Mouse (Mus musculus) heart, embryonic 14.5 days (tissue): Measurements from ENCODE around the gene Senp3. TPM values are rescaled to one million over a fixed set of nuclear protein-coding genes. Genes with fewer than 3 reads are reported as not detected.

Experiments
- ATAC-seq: fragments of 200-750 bp; cut with Nextera tagmentation; 2 replicates; pipeline ENCODE4 v1.8.0; 2017; ENCODE audit warnings: low read depth, moderate TSS enrichment; ENCODE audit not compliant: insufficient number of reproducible peaks, insufficient read depth, low FRiP score
- H3K27ac ChIP-seq, 2 experiments: fragments of 200-500 bp in 1 of 2; fragments of 300-500 bp in 1 of 2; sonication (generic) in 1 of 2; replicated peaks in 1 of 2; 2 replicates each; pipeline ENCODE4 v1.5.1; 2012 to 2014; ENCODE audit warnings: low read depth in 2 of 2, low read length in 2 of 2, control low read depth in 1 of 2, mild to moderate bottlenecking in 1 of 2, mixed read lengths in 1 of 2; ENCODE audit not compliant: control insufficient read depth in 1 of 2, insufficient read depth in 1 of 2
- H3K27me3 ChIP-seq: fragments of 300-500 bp; sonication (generic); 2 replicates; pipeline ENCODE4 v1.6.1; 2014; ENCODE audit warnings: mild to moderate bottlenecking, low read length, control low read depth; ENCODE audit not compliant: control insufficient read depth, insufficient read depth
- H3K36me3 ChIP-seq: fragments of 300-500 bp; sonication (generic); 2 replicates; pipeline ENCODE4 v1.6.1; 2014; ENCODE audit warnings: mild to moderate bottlenecking, control low read depth, low read length, mixed read lengths; ENCODE audit not compliant: control insufficient read depth, insufficient read depth
- H3K4me1 ChIP-seq, 2 experiments: fragments of 200-500 bp in 1 of 2; fragments of 300-500 bp in 1 of 2; sonication (generic) in 1 of 2; 2 replicates each; pipeline ENCODE4 v1.6.1; 2012 to 2014; ENCODE audit warnings: low read length in 2 of 2, control low read depth in 1 of 2, mixed read lengths in 1 of 2; ENCODE audit not compliant: control insufficient read depth in 2 of 2, insufficient read depth in 2 of 2
- H3K4me2 ChIP-seq: fragments of 300-500 bp; sonication (generic); 2 replicates; pipeline ENCODE4 v1.6.1; 2014; ENCODE audit warnings: mild to moderate bottlenecking, low read length
- H3K4me3 ChIP-seq, 2 experiments: fragments of 200-500 bp in 1 of 2; fragments of 300-500 bp in 1 of 2; sonication (generic) in 1 of 2; 2 replicates each; pipeline ENCODE4 v1.5.1; 2012 to 2014; ENCODE audit warnings: low read length in 2 of 2, mild to moderate bottlenecking in 2 of 2, control low read depth in 1 of 2, low read depth in 1 of 2, moderate library complexity in 1 of 2; ENCODE audit not compliant: control insufficient read depth in 1 of 2, insufficient read depth in 1 of 2
- H3K9ac ChIP-seq: fragments of 300-500 bp; sonication (generic); 2 replicates; pipeline ENCODE4 v1.6.1; 2014; ENCODE audit warnings: mild to moderate bottlenecking, low read length
- H3K9me3 ChIP-seq: fragments of 300-500 bp; sonication (generic); 2 replicates; pipeline ENCODE4 v1.6.1; 2016; ENCODE audit warnings: low read length, control low read depth; ENCODE audit not compliant: control insufficient read depth
- WGBS: fragments of 180-500 bp; shearing (Covaris S2); extraction: QIAGEN DNeasy Blood & Tissue Kit; methylation state at CpG from one replicate; pipeline ENCODE4 v1.1.7; 2014; 5-methylcytosine and 5-hydroxymethylcytosine counted together
- polyA plus RNA-seq: library from polyadenylated mRNA; unstranded; fragments of >200 nt; fragmentation: Nextera tagmentation; extraction: Ambion mirVana; gene quantifications from 2 replicates; pipeline ENCODE4 v1.2.1, GENCODE M21; 2014

Senp3 gene
- polyA plus RNA-seq, 1 experiment from 2014 or later: 59.4 TPM

DNA sequence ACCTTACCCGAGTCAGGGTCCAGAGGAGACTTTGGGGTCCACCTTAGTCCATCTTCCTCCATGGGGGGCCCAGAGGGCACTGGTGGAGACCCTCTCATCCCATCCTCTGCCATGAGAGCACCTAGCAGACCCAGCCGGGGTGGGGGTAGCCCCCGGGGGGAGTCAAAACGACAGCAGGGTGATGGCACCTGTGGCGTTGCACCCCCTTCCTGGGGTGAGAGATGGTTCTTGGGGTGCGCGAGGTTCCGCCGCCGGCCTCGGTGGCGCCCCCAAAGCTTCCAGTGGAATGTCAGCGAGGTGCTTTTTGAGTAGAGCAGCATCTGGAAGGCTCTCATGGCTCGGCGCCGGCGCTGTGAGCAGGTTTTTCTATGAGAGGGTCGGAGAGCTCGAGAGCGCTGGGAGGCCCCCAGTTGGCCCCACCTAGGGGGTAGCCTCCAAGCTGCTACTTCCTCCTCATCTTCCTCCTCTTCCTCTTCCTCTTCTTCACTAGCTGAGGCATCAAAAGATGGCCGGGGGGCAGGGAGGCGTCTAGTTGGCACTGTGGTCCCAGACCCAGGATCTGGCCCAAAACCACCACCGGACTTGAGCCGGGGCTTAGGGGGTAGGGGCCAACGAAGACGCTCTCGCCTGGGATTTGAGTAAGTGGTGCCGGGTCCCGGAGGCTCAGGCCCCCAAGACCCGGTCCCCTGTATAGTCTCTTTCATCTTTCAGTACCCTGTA, 1.6 kb downstream of the Senp3 start:
- H3K4me2 ChIP-seq: peak overlapping the region; percentile 92
- WGBS: 88% methylated on average over 29 of the region's 30 CpGs
- no peak for ATAC-seq

DNA sequence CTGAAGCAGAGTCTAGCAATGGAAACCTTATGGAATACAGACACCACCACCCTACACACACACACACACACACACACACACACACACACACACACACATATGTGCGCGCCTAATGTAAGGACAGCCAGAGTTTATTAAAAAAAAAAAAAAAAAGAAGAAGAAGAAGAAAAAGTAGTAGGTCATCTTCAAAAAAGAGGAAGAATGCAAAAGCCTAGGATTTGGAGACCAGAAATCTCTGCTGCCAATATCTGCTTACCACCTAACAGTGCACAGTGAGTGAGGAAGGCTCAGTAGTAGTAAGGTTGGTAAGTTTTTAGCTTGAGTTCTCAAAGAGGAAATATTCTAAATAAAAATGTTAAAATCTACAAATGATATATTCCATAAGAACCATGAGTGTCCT, 2.7 kb downstream of the Senp3 start:
- H3K9ac ChIP-seq: no peak overlapping the region
- H3K4me1 ChIP-seq: peaks cover 0 to 18% of the 10 kb centered on the region in 2 experiments; a peak in 3 of 4 replicates
- no peak overlapping the region for H3K27ac ChIP-seq
- H3K27me3 ChIP-seq: no peaks in the 10 kb centered on the region
- peaks cover 63% of the 10 kb centered on the region for H3K36me3 ChIP-seq
- H3K4me3 ChIP-seq: no peak overlapping the region
- WGBS: 92% methylated on average over 2 of the region's 2 CpGs
- ATAC-seq: no peak
- H3K4me2 ChIP-seq: no peak overlapping the region
- no peaks in the 10 kb centered on the region for H3K9me3 ChIP-seq

More for the DNA sequence above, 1.6 kb downstream of the Senp3 start:
- H3K27ac ChIP-seq: 0 out of 4 replicates have a peak overlapping the region, but pooled peaks of 1 of the 2 experiments have one; percentile 1
- peaks cover 3 to 19% of the 10 kb centered on the region in 2 experiments for H3K4me1 ChIP-seq
- no peaks in the 10 kb centered on the region for H3K9me3 ChIP-seq
- H3K4me3 ChIP-seq: peak overlapping the region in 1 of 2 experiments; percentile 56; a peak in 2 of 4 replicates
- H3K9ac ChIP-seq: peak overlapping the region; percentile 79; the same call in 1 of the 2 replicates
- H3K27me3 ChIP-seq: no peaks in the 10 kb centered on the region
- H3K36me3 ChIP-seq: peaks cover 51% of the 10 kb centered on the region

- peak within 1 kb of the TSS; percentile 89 to 98 for H3K27ac ChIP-seq
- peaks cover 79% of the 10 kb centered on the region for H3K36me3 ChIP-seq
- no peaks in the 10 kb centered on the region for H3K9me3 ChIP-seq
- ATAC-seq: peak; percentile 97
- peak within 1 kb of the TSS; percentile 83 to 100 for H3K4me3 ChIP-seq
- WGBS: under 1% methylated on average over 36 of the region's 36 CpGs
- H3K27me3 ChIP-seq: no peaks in the 10 kb centered on the region
- H3K4me2 ChIP-seq: peak within 1 kb of the TSS; percentile 82
- peaks cover 2 to 15% of the 10 kb centered on the region in 2 experiments; a peak in 3 of 4 replicates for H3K4me1 ChIP-seq
- H3K9ac ChIP-seq: peak within 1 kb of the TSS; percentile 100
Observed at GRCm38 (mm10) chr11:69672211-69672706, 9.6 kb downstream of the Senp3 start, which contains the start of gene Eif4a1. Eif4a1 (minus strand) TSS chr11:69672423.

DNA sequence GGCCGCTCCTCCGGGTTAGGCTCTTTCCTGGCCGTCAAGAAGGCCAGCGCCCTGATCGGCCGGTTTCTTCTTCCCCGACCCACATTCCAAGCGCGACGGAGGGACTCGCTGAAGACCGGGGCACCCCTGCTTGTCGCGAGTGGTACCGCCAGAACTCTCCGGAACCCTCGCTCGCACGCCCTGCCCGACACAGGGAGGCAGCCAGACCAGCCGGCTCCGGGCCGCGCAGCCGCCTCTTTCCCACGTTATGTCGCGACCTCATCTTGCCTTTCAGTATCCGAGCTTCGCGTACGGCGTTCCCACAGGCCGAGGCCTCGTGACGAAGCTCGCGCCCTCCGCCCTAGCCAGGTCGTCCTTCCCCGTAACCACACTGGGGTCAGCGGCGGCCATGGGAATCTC, 10.2 kb downstream of the Senp3 start:
- peaks cover 79% of the 10 kb centered on the region for H3K36me3 ChIP-seq
- under 1% methylated on average over 43 of the region's 43 CpGs for WGBS
- peak; percentile 14; the same call in 1 of the 2 replicates for ATAC-seq

GRCm38 (mm10) chr11:69670786-69671725, 10.8 kb downstream of the Senp3 start:
- ATAC-seq: peak; percentile 75
- WGBS: under 1% methylated on average over 61 of the region's 61 CpGs
- Histone ChIP-seq H3K4me1 (peaks cover 2 to 15% of the 10 kb centered on the region in 2 experiments; a peak in 3 of 4 replicates), H3K9ac (peak overlapping the region; percentile 100), H3K9me3 (no peaks in the 10 kb centered on the region), H3K27ac (peak overlapping the region; percentile 89 to 98), H3K36me3 (peaks cover 79% of the 10 kb centered on the region), H3K4me2 (peak overlapping the region; percentile 82), H3K4me3 (peak overlapping the region; percentile 83 to 100), H3K27me3 (no peaks in the 10 kb centered on the region)

More for the DNA sequence above, 10.2 kb downstream of the Senp3 start:
- H3K27me3 ChIP-seq: no peaks in the 10 kb centered on the region
- H3K27ac ChIP-seq: peak overlapping the region; percentile 89 to 98
- peak overlapping the region; percentile 83 to 100 for H3K4me3 ChIP-seq
- peak overlapping the region; percentile 100 for H3K9ac ChIP-seq
- H3K4me1 ChIP-seq: peaks cover 2 to 15% of the 10 kb centered on the region in 2 experiments; a peak in 3 of 4 replicates
- peak overlapping the region; percentile 82 for H3K4me2 ChIP-seq
- H3K9me3 ChIP-seq: no peaks in the 10 kb centered on the region

DNA sequence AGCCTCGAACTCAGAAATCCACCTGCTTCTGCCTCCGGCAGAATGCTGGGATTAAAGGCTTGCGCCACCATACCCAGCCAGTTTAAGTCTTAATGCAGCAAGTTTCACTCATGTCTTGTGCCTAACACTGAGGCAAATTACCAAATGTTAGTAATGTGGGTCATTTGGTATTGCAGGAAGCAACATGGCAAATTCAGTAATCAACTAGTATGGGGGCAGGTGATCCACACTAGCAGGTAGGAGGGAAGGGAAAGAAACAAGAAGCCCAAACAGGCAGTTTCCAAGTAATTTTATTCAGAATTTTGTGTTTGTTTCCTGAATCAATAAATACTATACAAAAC, 15.2 kb downstream of the Senp3 start:
- Histone ChIP-seq H3K4me2 (no peak overlapping the region), H3K4me3 (no peak overlapping the region), H3K9ac (no peak overlapping the region), H3K36me3 (peaks cover 76% of the 10 kb centered on the region), H3K27ac (no peak overlapping the region), H3K9me3 (no peaks in the 10 kb centered on the region), H3K27me3 (no peaks in the 10 kb centered on the region), H3K4me1 (peaks cover 6 to 24% of the 10 kb centered on the region in 2 experiments)
- no peak for ATAC-seq
- WGBS: 90% methylated on average over 3 of the region's 3 CpGs
